Mouse (Mus musculus) cerebellum, adult (tissue): ENCODE data around the gene Fhit.

Experiments used
- ATAC-seq: cut with Nextera tagmentation; 2 replicates; pipeline ENCODE4 v1.9.2; 2017; ENCODE audit warnings: mild to moderate bottlenecking, moderate library complexity, mixed read lengths; ENCODE audit not compliant: insufficient number of reproducible peaks, low FRiP score, low TSS enrichment

The Fhit gene

DNA sequence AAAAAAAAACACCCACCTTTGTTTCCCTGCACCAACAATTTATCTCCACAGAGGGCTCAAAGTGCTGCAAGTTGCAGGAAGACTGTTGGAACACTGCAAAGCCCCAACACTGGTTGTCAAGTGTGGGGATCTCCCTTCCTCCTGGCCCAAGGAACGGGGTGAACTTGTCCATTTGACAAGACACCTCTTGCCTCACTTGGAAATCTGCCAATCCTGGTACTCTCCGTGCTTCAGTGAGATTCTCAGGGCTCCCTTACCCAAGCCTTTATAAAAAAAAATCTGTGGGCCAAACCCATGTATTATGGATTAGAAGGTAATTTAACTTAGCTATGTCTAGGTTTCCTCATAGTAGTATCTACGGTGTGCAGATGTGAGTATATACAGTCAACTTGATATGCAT is 448.9 kb downstream of the Fhit start:
- ATAC-seq: no peak

DNA sequence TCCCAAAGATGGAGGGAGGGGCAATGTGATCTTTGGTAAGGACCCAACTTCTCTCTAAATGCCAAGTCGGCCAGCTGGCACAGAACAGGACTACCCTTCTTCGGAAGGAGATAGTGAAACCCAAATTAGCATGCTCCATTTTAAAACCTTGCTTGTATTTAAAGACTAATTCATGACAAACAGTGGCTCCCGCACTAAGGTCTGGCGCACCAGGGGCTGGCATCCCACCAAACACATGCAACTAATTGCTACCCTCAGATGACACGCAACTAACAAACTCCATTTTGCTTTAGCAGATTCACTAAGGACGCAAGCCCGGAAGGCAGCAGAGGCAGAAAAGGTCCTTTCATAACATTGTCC is 449.3 kb downstream of the Fhit start:
- no peak for ATAC-seq

DNA sequence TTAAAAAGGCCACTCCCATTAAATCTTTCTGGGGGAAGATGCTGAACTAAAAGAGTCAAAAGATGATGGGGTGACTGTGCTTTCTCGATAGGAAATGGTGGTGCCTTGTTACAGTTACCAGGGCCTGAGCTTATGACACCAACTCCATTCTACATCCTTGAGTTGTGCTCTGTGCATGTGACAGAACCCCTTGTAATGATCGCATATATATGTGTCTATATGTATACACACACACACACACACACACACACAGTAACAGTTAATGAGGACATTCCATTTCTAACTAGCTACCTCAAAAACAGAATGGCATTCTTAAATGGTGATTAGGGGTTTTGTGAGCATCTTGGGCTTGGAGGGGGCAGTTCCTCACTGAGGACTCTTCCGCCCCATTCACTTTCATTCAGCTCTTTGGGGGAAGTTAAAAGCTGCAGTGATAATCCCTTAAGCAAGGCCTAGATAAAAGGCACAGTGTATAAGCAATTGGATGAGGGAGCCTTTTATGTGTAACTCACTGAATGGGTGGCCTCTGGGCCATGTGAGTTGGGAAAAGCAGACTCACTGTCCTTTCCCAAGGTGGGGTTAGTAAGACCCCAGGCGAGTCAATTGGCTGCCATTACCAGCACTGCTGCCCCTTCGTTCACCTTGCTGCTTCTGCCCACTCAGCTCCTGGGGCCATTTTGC is 449.9 kb downstream of the Fhit start:
- no peak for ATAC-seq

DNA sequence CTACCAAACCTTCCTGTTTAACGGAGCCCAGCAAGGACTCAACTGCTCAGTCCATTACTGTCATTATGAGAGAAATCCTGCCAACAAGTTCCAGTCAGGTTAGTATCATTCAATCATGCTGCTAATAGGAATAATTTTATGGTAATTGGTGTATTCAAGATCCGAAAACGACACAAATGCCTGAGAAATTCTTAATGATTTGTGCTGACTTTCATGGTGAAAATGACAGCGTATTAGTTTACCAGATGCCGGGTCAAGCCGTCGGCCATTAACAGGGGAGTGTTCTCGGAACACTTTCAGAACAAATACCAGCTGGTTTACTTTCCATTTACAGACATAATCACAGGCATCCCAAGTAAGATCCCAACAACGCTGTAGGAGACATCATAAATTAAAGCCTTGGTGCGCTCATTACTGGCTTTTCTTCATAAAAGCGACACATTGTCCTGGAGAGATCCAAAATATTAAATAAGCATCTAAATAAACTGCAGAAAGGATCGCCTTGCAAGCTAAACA is 451.0 kb downstream of the Fhit start:
- no peak for ATAC-seq

DNA sequence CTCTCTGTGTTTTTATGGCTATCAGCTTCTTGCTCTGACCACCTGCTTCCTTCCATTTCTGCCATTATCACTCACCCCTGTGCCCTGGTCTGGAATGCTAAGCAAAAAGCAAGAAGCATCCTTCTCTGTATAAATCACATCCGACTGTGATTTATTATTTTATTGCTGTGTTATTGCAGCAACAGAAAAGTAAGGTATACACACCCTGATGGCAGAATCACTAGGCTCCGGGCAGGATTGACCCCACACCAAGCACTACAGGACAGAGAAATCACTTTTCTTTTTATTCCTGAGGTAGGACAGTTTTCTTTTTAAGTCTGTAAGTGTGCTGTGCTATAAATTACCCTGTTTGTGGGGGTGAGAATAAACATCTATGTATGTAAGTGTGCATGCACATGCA is 460.1 kb downstream of the Fhit start:
- ATAC-seq: no peak

DNA sequence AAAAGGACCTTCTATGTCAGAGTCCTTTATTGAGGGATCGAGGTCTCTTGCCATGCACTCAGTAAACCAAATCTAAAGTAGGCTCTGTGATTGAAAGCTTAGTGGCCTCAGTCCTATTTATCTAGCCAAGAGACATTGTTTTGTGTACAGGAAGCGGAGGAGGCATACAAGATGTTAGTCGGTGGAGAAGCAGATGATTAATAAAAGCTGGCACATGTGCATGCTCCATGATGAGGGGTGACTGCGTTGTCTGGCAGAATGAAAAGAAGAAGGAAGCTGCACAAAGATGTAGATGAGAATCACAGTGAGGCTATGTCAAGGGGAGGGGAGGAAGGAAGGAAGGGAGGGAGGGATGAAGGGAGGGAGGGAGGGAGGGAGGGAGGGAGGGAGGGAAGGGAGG is 481.8 kb downstream of the Fhit start:
- ATAC-seq: no peak

DNA sequence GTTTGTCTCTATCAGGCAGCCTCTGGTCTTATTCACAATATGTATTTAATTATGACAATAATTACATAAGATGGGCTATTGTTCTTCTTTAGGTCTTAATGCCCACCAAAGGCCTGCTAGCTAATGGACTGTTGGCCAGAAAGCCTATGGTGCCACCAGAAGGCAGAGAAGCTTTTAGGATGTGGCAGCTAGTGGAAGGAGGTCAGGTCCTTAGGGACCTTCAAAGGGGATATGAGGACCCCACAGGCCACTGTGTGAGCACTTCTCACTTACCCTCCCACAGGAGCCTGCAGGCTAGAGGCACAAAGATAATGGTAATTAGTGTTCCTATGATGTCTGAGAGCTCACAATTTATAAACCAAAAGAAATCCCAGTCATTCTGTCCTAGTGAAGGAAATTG is 482.2 kb downstream of the Fhit start:
- ATAC-seq: no peak

DNA sequence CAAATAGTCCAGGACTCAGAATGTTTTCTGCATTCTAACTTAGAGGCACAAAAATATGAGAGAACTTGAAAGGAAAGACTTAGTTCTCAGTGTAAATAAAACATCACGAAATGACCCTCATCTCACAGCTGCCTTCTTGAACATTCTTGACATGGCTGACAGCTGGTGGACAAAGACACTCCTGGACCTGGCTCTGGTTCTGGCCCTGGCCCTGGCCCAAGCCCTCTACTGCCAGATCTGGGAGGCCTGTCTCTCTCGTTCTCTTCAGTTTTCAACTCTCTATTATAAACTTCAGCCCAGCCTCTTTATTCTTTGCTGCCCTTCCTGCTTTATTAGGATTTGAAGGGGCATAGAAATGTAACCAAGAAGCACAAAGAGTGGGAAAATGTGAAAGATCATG is 484.2 kb downstream of the Fhit start:
- ATAC-seq: no peak

DNA sequence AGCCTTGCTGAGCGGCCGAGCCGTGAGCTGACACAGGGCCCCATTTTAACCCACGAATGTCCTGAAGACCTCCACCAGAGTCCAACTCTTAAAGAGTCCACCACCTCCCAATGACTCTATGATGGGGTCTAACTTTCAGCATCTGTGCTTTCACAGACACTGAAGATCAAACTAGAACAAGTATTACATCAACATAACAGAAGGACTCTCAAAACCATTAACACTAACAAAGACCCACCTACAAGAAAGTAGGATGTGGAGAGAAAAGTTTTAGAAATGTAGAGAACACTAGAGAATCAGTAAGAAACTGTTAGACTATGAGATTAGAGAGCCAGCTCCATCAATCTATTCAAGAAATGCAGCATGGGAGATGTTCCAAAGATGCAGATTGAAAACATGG is 501.6 kb downstream of the Fhit start:
- no peak for ATAC-seq

DNA sequence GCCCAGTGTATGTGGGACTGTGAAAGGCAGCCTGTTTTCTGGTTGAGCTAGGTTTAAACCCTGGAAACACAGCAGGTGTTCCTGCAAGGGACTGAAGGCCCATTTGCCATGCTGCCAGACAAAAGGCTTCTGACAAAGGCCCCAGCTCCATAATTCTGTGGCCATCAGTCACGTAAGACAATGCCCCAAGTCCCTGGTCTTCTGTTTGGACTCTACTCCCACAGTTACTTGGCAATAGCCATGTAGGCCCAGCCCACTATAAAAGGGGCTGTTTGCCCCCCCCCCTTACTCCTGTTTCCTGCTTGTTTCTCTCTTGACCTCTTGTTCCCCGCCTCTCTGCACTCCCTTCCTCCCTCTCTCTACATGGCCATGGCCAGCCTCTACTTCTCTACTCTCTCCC is 502.5 kb downstream of the Fhit start:
- no peak for ATAC-seq

DNA sequence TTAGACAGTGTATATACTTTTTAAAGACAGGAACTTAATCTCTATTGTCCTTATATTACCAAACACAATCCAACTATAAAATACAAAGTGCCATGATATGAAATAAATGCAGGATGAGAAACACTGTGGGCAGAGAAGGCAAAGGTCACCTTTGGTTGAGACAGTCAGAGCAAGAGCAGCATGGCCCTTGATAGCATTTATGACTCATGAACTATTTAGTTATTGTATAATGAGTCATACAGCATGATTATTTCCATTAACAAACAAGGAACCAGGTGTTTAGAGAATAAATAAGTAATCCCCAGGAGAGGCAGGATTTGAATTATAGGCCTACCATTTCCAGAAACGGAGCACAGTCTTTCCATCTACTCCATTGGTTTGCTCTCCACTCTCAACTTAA is 503.6 kb downstream of the Fhit start:
- ATAC-seq: no peak

DNA sequence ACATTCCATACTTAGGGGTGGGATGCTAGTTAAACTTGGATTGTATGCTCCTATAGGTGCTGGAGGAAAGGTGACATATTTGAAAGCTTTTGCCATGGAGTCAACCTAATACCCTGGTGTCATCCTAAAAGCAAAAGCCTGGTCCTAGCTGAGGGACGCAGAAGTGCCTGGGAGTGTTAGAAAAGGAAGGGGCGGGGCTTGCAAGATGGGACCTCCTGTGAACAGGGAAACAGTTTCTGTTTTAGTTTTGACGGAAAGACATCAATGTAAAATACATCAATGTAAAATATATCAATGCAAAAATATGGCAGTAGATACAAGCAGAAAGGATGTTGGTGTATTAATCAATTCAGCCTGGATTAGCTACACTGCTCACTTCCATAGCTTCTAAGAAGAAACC is 504.5 kb downstream of the Fhit start:
- no peak for ATAC-seq

DNA sequence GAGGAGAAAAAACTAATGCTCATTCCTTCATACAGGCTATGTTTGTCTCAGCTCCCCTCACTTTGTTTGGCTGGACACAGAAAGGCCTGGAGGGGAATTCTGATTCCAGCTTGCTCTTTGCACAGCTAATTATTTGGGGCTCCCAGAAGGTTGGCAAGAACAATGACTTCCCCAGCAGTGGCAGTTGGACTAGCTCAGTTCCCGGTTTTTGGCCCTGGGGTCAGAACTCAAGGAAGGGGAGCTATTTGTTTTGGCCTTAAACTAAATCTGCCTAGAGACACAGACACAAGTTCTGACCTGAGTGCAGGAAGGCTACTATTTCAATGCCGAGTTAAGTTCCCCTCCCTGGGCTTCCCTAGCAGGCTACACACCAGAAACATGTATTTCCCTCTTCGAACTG is 506.0 kb downstream of the Fhit start:
- no peak for ATAC-seq

DNA sequence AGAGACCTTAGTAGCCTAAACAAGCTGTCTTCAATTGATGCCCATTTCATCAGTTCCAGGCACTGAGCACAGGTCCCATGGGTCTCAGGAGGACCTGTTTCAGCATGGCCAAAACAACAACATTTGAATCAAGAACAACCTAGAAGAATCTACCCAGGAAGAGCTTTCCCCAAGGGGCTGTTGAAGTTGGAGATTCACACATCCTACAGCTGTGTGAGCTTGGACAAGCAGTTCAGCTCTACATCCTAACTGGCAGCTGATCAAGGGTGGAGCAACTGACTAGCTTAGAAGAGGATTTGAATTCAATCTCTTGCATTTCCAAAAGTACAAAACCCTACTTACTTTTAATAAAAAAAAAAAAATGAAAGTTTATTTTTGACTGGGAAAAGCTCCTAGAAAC is 514.0 kb downstream of the Fhit start:
- ATAC-seq: no peak

DNA sequence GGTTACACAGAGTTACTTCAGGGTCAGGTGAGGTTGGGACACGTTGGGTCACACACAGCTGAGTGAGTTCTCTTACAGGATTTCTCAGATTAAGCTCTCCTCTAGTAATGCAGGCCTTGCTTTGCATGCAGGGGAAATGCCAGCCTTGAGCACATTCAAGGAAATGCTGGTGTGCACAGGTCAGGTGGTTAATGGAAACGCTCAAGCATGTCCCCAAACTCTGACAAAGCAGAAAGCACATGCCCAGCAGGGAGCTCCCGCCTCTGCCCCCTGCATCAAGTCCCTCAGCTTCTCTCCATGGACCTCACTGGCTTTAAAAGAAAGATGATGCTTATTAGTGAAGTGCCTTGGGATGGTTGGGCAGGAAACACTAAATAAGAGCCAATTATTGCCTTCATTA is 530.1 kb downstream of the Fhit start:
- no peak for ATAC-seq

DNA sequence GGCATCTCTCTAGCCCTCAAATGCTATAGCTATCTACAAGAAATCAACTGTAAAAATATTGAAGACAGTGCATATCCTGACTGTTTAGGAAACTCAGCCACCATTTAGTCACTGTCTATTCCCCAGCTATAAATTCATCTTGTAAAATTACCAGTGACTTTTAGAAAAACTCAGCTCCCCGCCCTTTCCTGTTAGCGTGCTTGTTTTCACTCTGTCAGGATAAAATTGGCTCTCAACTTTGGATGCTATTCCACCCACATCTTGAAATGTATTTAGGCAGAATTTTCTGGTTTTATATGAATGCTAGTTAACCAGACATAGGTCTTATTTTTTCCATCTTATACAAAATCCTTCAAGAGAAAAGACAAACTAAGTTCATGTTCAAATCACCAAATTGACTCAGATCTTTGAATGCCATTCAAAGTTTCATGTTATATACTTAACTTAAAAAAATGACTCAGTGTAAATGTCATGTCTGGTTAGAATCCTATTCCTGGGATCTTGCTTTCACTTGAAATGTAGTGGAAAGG is 530.9 kb downstream of the Fhit start:
- ATAC-seq: no peak

DNA sequence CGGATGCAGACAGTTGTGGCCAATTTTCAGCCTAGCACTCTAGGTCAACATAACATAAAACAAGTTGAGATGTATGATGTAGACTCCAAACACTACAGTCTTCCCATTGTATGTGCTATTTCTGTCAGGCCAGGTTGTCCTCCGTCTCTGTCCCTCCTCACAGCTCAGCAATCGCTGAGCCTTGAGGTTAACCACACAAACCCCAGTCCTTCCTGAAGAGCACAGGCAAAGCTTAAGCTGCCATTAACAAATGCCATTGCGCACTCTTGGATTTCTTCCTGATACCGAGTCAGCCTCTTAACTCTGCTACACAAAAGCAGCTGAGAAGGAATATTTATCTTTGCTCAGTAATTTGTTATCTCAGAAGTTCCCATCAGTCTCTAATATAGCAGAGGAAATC is 568.4 kb downstream of the Fhit start:
- ATAC-seq: no peak

DNA sequence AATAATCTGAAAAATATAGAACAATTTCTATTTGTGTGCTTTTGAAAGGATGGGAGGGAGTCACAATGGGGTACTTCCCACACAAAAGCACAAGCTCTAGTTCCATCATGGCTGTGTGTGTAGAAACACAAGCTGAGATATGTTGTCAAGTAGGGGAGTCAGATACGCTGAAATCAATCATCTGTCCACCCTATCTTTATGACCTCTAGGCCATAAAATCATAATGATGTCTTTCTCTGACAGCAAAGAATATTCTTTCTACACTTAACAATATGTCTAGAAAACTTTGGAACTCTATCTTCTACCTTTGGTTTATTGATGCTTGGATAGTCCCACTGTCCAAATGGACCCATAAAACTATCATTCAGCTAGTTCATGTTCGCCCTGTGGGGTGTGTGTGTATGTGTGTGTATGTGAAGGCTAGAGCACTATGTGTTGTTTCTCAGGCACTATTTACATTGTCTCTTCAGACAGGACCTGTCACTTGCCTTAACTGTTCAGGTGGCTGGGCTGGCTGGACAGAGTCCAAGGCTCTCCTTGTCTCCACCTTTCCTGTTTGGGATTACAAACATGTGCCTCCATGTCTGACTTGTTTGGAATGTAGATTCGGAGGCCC is 592.8 kb downstream of the Fhit start:
- no peak for ATAC-seq

DNA sequence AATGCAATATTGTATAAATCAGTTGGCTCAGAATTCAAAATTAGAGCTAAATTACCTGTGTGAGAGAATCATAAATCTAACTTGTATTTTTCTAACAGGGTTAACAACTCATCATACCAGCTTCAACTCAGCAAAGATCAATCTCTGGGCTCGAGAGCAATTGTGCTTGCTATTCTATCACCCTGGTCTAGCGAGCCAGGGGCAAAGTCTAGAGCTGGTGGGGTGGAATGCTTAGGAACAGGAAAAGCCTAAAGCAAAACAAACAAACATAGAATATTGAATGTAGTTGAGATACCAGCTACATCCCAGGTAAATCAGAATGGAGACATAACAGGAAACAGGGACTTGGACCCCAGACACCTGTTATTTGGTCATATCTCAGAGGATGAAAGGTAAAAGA is 594.1 kb downstream of the Fhit start:
- no peak for ATAC-seq

DNA sequence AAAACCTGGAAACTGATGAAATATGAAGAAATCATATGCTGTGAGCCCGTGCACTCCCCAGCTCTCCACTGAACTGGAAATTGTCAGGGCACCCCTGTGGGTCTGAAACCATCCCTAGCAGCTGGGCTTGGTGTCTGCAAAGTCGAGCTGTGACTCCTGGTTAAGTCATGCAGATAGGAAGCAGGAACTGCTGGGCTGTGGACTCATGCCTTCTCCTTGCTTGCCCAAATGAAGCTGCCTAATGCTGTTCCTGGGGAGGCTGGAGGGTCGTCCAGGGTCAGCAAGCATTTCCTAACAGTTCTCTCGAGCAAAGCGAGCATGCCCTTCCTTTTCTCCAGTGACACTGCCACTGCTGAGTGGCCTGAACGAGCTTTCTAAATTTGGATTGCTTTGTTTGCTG is 607.1 kb downstream of the Fhit start:
- no peak for ATAC-seq

DNA sequence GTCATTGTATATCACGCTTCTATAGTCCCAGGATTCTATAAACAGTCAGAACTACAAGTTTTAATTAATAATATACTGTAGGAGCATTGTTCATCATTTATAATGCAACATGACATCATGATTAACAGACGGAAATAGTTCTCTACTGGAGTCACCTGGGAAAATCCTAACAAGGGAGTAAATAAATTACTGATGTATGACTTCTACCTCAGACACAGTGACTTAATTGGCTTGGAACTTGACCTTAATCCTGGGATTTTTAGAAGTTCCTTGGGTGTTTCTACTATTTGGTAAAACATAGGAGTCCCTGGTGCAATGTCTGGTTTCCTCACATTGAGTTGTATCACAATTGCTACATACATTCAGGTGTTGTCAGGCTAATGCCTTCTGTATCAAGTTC is 613.2 kb downstream of the Fhit start:
- ATAC-seq: no peak

DNA sequence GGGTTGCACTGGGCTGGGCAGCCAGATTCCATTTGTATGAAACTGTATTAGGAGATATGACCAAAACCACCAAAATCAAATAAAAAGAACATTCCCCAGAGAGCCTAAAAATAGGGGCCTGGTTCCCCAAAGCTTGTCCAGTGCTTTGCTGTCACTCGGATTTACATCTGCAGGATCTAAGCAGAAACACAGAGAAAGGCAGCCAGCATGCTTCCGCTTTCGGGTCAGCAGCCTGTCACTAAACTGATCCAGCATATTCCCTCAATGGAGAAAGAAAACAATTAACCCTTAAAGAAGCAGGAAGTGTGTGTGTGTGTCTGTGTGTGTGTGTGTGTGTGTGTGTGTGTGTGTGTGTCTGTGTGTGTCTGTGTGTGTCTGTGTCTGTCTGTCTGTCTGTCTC is 615.9 kb downstream of the Fhit start:
- no peak for ATAC-seq
